Mouse (Mus musculus) limb, embryonic 13.5 days (tissue): ENCODE measurements at regions not wholly inside any gene's neighbourhood (a gene's known extent, or its start where the extent isn't known, plus 50 kb on each side); places are given as distances from the start of the nearest gene placed in this dataset.

ENCODE experiments used
- ATAC-seq: fragments of 200-750 bp; cut with Nextera tagmentation; 2 replicates; pipeline ENCODE4 v1.8.0; 2017; ENCODE audit warnings: low read depth, moderate number of reproducible peaks, moderate TSS enrichment; ENCODE audit not compliant: low FRiP score
- H3K27ac ChIP-seq: fragments of 300-500 bp; sonication (generic); 2 replicates; pipeline ENCODE4 v1.5.1; 2015; ENCODE audit warnings: inconsistent platforms, mild to moderate bottlenecking, moderate library complexity
- H3K27me3 ChIP-seq: fragments of 300-500 bp; sonication (generic); 2 replicates; pipeline ENCODE4 v1.6.1; 2015; ENCODE audit warnings: mild to moderate bottlenecking, inconsistent platforms
- H3K36me3 ChIP-seq: fragments of 300-500 bp; sonication (generic); 2 replicates; pipeline ENCODE4 v1.6.1; 2015; ENCODE audit warnings: inconsistent platforms, mild to moderate bottlenecking, moderate library complexity
- H3K4me1 ChIP-seq: fragments of 300-500 bp; sonication (generic); 2 replicates; pipeline ENCODE4 v1.6.1; 2015; ENCODE audit warnings: inconsistent platforms
- H3K4me2 ChIP-seq: fragments of 300-500 bp; sonication (generic); replicated peaks from 2 replicates; pipeline ENCODE4 v1.6.1; 2015; ENCODE audit warnings: inconsistent platforms, mild to moderate bottlenecking, moderate library complexity
- H3K4me3 ChIP-seq: fragments of 300-500 bp; sonication (generic); 2 replicates; pipeline ENCODE4 v1.5.1; 2015; ENCODE audit warnings: moderate library complexity, mild to moderate bottlenecking, inconsistent platforms
- H3K9ac ChIP-seq: fragments of 300-500 bp; sonication (generic); 2 replicates; pipeline ENCODE4 v1.6.1; 2015; ENCODE audit warnings: mild to moderate bottlenecking, inconsistent platforms
- H3K9me3 ChIP-seq: fragments of 300-500 bp; sonication (generic); 2 replicates; pipeline ENCODE4 v1.6.1; 2016; ENCODE audit warnings: inconsistent platforms
- WGBS: fragments of 180-500 bp; shearing (Covaris S2); methylation state at CpG from one replicate; pipeline ENCODE4 v1.1.7; 2015; 5-methylcytosine and 5-hydroxymethylcytosine counted together

DNA sequence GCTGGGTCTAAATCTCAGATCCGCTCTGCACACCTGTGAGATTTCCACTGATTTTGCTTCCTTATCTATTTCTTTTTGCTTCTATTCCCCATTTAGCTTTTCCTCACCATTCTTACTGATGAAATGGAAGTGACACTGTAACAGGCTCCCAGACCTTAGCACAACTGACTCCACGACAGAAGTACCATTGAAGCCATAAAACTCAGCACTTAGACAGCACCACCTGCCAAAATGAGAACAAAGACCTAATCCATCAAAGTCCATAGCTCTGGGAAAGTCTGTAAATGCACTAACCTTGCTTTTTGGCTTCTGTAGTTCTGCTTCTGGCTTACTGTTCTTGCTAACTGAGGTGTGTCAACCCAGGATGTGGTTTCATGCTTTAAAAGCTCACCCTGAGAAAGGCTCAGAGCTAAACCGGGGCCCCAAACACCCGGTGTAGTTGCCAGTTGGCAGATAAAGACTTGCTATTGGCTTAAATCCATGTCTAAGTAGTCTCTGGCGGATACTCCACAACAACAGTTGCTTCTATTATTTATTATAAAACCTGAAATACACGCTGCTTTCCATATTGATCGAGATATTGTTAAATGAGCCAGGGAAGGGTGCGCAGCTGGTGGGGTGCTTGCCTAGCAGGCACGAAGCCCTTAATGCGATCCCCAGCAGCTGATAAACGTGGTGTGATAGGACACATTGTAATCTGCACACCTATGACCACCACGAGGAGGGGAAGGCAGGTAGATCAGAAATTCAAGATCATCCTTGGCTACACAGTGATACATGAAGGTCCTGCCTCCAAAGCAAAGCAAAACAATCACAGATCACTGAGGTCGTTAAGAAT is 414.9 kb upstream of the Hs6st1 start:
- Histone ChIP-seq H3K9ac (no peak overlapping the region), H3K9me3 (no peaks in the 10 kb centered on the region), H3K4me1 (no peaks in the 10 kb centered on the region), H3K27me3 (no peaks in the 10 kb centered on the region), H3K27ac (no peak overlapping the region), H3K4me2 (no peak overlapping the region), H3K36me3 (no peaks in the 10 kb centered on the region), H3K4me3 (no peak overlapping the region)
- WGBS: 72% methylated on average over 13 of the region's 13 CpGs
- no peak for ATAC-seq

- WGBS: 85% methylated on average over 4 of the region's 4 CpGs
- 0 out of 2 replicates have a peak, but pooled peaks cover 4% of the 10 kb centered on the region for H3K9me3 ChIP-seq
- no peak overlapping the region for H3K4me2 ChIP-seq
- H3K27me3 ChIP-seq: no peaks in the 10 kb centered on the region
- H3K9ac ChIP-seq: no peak overlapping the region
- no peak overlapping the region for H3K4me3 ChIP-seq
- no peak for ATAC-seq
- no peaks in the 10 kb centered on the region for H3K4me1 ChIP-seq
- H3K27ac ChIP-seq: no peak overlapping the region
- H3K36me3 ChIP-seq: no peaks in the 10 kb centered on the region
These were observed 405.2 kb upstream of the Hs6st1 start for GRCm38 (mm10) chr1:35663006-35663405.

GRCm38 (mm10) chr1:35673524-35673923 is 394.7 kb upstream of the Hs6st1 start:
- Histone ChIP-seq H3K9me3 (no peaks in the 10 kb centered on the region), H3K4me2 (no peak overlapping the region), H3K4me1 (no peaks in the 10 kb centered on the region), H3K36me3 (no peaks in the 10 kb centered on the region), H3K27me3 (no peaks in the 10 kb centered on the region), H3K9ac (no peak overlapping the region), H3K4me3 (no peak overlapping the region), H3K27ac (no peak overlapping the region)
- no peak for ATAC-seq
- WGBS: 86% methylated on average over 4 of the region's 4 CpGs

DNA sequence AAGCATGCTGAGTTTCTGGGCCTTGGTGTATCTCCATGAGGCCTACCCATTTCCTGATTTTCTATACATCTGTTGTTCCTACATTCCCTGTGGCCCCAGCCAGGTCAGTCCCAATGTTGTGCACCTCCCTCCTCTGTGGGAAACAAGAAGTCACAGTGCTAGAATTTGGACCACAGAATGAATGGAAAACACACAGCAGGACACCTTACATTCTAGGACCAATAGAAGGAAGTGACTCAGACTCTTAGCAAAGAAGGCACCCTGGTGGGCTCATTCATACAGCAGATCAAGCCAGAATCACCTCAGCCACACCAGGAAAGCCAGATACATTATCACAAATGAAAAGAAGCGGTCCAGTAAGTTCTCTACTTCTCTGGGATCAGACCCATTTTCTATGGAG is 394.2 kb upstream of the Hs6st1 start:
- Histone ChIP-seq H3K4me3 (no peak overlapping the region), H3K4me2 (no peak overlapping the region), H3K27me3 (no peaks in the 10 kb centered on the region), H3K36me3 (no peaks in the 10 kb centered on the region), H3K9ac (no peak overlapping the region), H3K27ac (no peak overlapping the region), H3K4me1 (no peaks in the 10 kb centered on the region), H3K9me3 (no peaks in the 10 kb centered on the region)
- no peak for ATAC-seq
- 74% methylated on average over 1 of the region's 1 CpGs for WGBS

GRCm38 (mm10) chr1:35682511-35682949 is 385.7 kb upstream of the Hs6st1 start:
- Histone ChIP-seq H3K4me2 (no peak overlapping the region), H3K27me3 (no peaks in the 10 kb centered on the region), H3K9ac (no peak overlapping the region), H3K4me3 (no peak overlapping the region), H3K4me1 (0 out of 2 replicates have a peak, but pooled peaks cover 7% of the 10 kb centered on the region), H3K9me3 (no peaks in the 10 kb centered on the region), H3K27ac (no peak overlapping the region), H3K36me3 (no peaks in the 10 kb centered on the region)
- ATAC-seq: no peak
- WGBS: 83% methylated on average over 8 of the region's 8 CpGs

GRCm38 (mm10) chr1:35685651-35686050 is 382.5 kb upstream of the Hs6st1 start:
- Histone ChIP-seq H3K9me3 (no peaks in the 10 kb centered on the region), H3K9ac (no peak overlapping the region), H3K4me3 (no peak overlapping the region), H3K4me1 (0 out of 2 replicates have a peak, but pooled peaks cover 7% of the 10 kb centered on the region), H3K4me2 (no peak overlapping the region), H3K27me3 (no peaks in the 10 kb centered on the region), H3K27ac (no peak overlapping the region), H3K36me3 (no peaks in the 10 kb centered on the region)
- peak; percentile 69 for ATAC-seq
- 37% methylated on average over 6 of the region's 6 CpGs for WGBS

DNA sequence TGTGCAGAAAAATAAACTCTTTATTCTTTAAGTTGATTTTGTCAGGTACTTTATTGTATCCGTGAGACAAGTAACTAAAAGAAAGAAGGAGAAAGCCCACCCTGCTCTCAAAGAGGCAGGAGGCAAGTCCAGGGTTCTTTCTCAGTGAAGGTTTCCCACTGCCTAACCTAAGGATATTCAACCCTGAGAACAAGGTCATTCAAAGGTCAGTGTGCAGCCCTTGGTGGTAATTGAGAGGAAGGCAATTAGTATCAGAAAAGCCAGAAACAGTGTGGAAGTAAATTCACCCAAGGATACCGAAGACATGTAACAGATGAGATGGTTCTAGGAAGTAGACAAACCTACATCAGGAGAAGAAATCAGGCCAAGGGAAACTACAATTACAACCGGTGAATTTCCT is 373.9 kb upstream of the Hs6st1 start:
- H3K4me1 ChIP-seq: peaks cover 10% of the 10 kb centered on the region
- 43% methylated on average over 3 of the region's 3 CpGs for WGBS
- H3K4me2 ChIP-seq: no peak overlapping the region
- no peaks in the 10 kb centered on the region for H3K36me3 ChIP-seq
- H3K27me3 ChIP-seq: no peaks in the 10 kb centered on the region
- H3K27ac ChIP-seq: no peak overlapping the region
- no peak for ATAC-seq
- no peaks in the 10 kb centered on the region; the same call in 1 of the 2 replicates for H3K9me3 ChIP-seq
- H3K9ac ChIP-seq: no peak overlapping the region
- H3K4me3 ChIP-seq: no peak overlapping the region

DNA sequence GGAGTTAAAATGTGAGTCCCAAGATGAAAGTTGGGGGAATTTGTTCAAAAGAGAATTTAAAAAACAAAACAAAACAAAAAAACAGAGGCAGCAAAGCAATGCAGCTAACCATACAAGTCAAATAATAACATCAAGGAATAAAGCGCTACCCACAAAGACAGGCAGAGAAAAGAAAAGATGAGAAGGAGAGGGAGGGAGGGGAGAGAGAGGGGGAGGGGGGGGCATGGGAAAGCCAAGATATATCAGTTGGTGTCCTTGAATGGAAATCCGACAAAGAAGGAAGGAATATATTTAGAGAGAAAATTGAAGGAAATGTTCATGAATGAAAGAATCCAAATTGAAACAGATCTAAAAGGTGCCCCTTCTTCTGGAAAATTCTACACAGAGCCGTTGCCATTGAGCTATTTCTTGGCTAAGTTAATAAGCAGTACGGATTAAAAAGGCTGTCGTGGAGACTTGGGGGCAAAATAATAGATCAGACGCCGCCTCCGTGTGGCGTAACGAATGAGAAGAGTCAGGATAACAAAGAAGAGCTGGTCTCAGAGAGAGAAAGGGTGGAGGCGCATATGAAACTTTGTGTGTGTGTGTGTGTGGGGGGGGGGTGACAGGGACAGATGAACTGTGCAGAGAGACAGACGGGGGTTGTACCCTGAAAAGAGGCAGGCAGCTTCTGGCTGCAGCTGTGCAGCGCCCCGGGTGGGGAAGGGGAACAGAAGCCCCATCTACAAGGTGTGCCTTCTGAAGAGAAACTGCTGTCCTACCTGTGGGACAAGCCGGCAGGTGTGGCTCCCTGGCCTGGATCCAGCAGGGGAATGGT is 373.2 kb upstream of the Hs6st1 start:
- Histone ChIP-seq H3K4me2 (no peak overlapping the region), H3K36me3 (no peaks in the 10 kb centered on the region), H3K9ac (no peak overlapping the region), H3K4me1 (peaks cover 10% of the 10 kb centered on the region), H3K27me3 (no peaks in the 10 kb centered on the region), H3K4me3 (no peak overlapping the region), H3K9me3 (no peaks in the 10 kb centered on the region; the same call in 1 of the 2 replicates), H3K27ac (no peak overlapping the region)
- ATAC-seq: no peak
- 76% methylated on average over 15 of the region's 15 CpGs for WGBS

DNA sequence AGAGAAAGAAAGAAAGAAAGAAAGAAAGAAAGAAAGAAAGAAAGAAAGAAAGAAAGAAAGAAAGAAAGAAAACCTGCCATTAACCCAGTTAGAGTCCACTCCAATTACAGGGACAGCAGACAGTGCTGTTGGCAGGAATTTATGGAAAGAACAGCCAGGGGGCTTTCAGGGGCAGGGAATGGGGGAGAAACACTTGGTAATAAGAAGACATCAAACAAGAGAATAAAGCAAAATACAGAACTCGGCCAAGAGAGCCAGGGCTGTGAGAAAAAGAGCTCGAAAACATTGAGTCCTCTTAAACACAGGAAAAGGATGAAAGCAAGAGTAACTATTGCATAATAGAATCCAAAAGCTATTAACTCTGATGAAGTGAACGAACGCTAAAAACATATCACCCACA is 371.0 kb upstream of the Hs6st1 start:
- Histone ChIP-seq H3K4me3 (no peak overlapping the region), H3K36me3 (no peaks in the 10 kb centered on the region), H3K4me2 (no peak overlapping the region), H3K4me1 (peaks cover 10% of the 10 kb centered on the region), H3K27me3 (no peaks in the 10 kb centered on the region), H3K9me3 (no peaks in the 10 kb centered on the region; the same call in 1 of the 2 replicates), H3K27ac (no peak overlapping the region), H3K9ac (no peak overlapping the region)
- ATAC-seq: no peak
- 23% methylated on average over 4 of the region's 4 CpGs for WGBS

GRCm38 (mm10) chr1:35697834-35698500 is 370.2 kb upstream of the Hs6st1 start:
- Histone ChIP-seq H3K36me3 (no peaks in the 10 kb centered on the region), H3K4me3 (no peak overlapping the region), H3K4me1 (peaks cover 10% of the 10 kb centered on the region), H3K9me3 (no peaks in the 10 kb centered on the region; the same call in 1 of the 2 replicates), H3K27ac (no peak overlapping the region), H3K27me3 (no peaks in the 10 kb centered on the region), H3K4me2 (no peak overlapping the region), H3K9ac (no peak overlapping the region)
- WGBS: 24% methylated on average over 10 of the region's 10 CpGs
- no peak for ATAC-seq

- no peak for ATAC-seq
- WGBS: 44% methylated on average over 1 of the region's 1 CpGs
- H3K9ac ChIP-seq: no peak overlapping the region
These were observed 365.6 kb upstream of the Hs6st1 start for GRCm38 (mm10) chr1:35702585-35702984.

GRCm38 (mm10) chr1:35706336-35706735 is 361.9 kb upstream of the Hs6st1 start:
- no peak overlapping the region for H3K4me2 ChIP-seq
- no peak for ATAC-seq

More at GRCm38 (mm10) chr1:35702585-35702984, 365.6 kb upstream of the Hs6st1 start:
- Histone ChIP-seq H3K36me3 (no peaks in the 10 kb centered on the region), H3K27me3 (no peaks in the 10 kb centered on the region), H3K4me1 (peaks cover 6% of the 10 kb centered on the region; the same call in 1 of the 2 replicates), H3K4me3 (no peak overlapping the region), H3K27ac (no peak overlapping the region), H3K9me3 (no peaks in the 10 kb centered on the region), H3K4me2 (no peak overlapping the region)

More at GRCm38 (mm10) chr1:35706336-35706735, 361.9 kb upstream of the Hs6st1 start:
- no peaks in the 10 kb centered on the region for H3K4me1 ChIP-seq
- no peak overlapping the region for H3K9ac ChIP-seq
- H3K4me3 ChIP-seq: no peak overlapping the region
- 80% methylated on average over 6 of the region's 6 CpGs for WGBS
- no peak overlapping the region for H3K27ac ChIP-seq
- H3K27me3 ChIP-seq: no peaks in the 10 kb centered on the region
- no peaks in the 10 kb centered on the region for H3K9me3 ChIP-seq
- no peaks in the 10 kb centered on the region for H3K36me3 ChIP-seq
